Mouse (Mus musculus) adipocyte (in vitro differentiated cells): ENCODE measurements around the gene Gm11437.
A peak's percentile ranks its signal among the peaks of the same experiment; 100 is the strongest.

Experiments used
- DNase-seq: peaks from one replicate; pipeline ENCODE4 v3.0.0-alpha.2; 2016; ENCODE audit warnings: low spot score

Gene Gm11437

GRCm38 (mm10) chr11:84167046-84167526 lies at the start of gene Gm11437:
TSS of gene Gm11437 (minus strand) at chr11:84167476.
- no peak for DNase-seq

- no peak for DNase-seq
These were observed 43.6 kb upstream of the Gm11437 start for GRCm38 (mm10) chr11:84210876-84211275.

GRCm38 (mm10) chr11:84205776-84206175 lies 38.5 kb upstream of the Gm11437 start:
- DNase-seq: no peak

- peak; percentile 94 for DNase-seq
These were observed 30.5 kb upstream of the Gm11437 start for GRCm38 (mm10) chr11:84197607-84198402.

- DNase-seq: no peak
These were observed 27.5 kb upstream of the Gm11437 start for GRCm38 (mm10) chr11:84194751-84195150.

GRCm38 (mm10) chr11:84193249-84193648 lies 26.0 kb upstream of the Gm11437 start:
- DNase-seq: no peak

- peak; percentile 35 for DNase-seq
These were observed 23.4 kb upstream of the Gm11437 start for GRCm38 (mm10) chr11:84190581-84191233.

GRCm38 (mm10) chr11:84188530-84188929 lies 21.3 kb upstream of the Gm11437 start:
- no peak for DNase-seq

- no peak for DNase-seq
These were observed 14.0 kb upstream of the Gm11437 start for GRCm38 (mm10) chr11:84181286-84181685.

GRCm38 (mm10) chr11:84179954-84180598 lies 12.8 kb upstream of the Gm11437 start:
- DNase-seq: peak; percentile 70

GRCm38 (mm10) chr11:84179226-84179953 lies 12.1 kb upstream of the Gm11437 start:
- DNase-seq: peak; percentile 90

GRCm38 (mm10) chr11:84178571-84178970 lies 11.3 kb upstream of the Gm11437 start:
- DNase-seq: no peak

- DNase-seq: peak; percentile 74
These were observed 5.5 kb upstream of the Gm11437 start for GRCm38 (mm10) chr11:84172539-84173435.

- peak; percentile 84 for DNase-seq
These were observed 1.5 kb upstream of the Gm11437 start for GRCm38 (mm10) chr11:84168701-84169288.

GRCm38 (mm10) chr11:84164561-84164960 lies 2.7 kb downstream of the Gm11437 start:
- no peak for DNase-seq

- no peak for DNase-seq
These were observed 3.2 kb downstream of the Gm11437 start for GRCm38 (mm10) chr11:84164123-84164522.

- no peak for DNase-seq
These were observed 10.6 kb downstream of the Gm11437 start for GRCm38 (mm10) chr11:84156535-84157262.

- no peak for DNase-seq
These were observed 16.4 kb downstream of the Gm11437 start for GRCm38 (mm10) chr11:84150884-84151283.

- no peak for DNase-seq
These were observed 21.2 kb downstream of the Gm11437 start for GRCm38 (mm10) chr11:84146081-84146480.
